Comparison of ENCODE assay signal across 23 mouse cellular contexts in genomic region chr15:32275020-32275419, GRCm38 (mm10). TPM values are rescaled to one million over a fixed set of nuclear protein-coding genes. Genes with fewer than 3 reads are reported as not detected.
DNase-seq lines count a peak whose midpoint lies in the region; ATAC-seq and TF ChIP-seq lines count a peak whose summit lies in the region.
"Had no signal": no experiment of that assay in that cellular context is flagged by ENCODE, and none has a peak within 500 bp of the region (broad histone marks: within the 10 kb centered on the region; RNA-seq: fewer than 3 reads in every experiment).

No protein-coding gene starts in this region.

- intact Hi-C loops in heart, postnatal 14 days (cut with DNase I): no loop called here

- H3K27me3 ChIP-seq in kidney, embryonic 14.5 days (ENCODE audit: control insufficient read depth, insufficient read depth, low read length): no peaks in the 10 kb centered on the region
- no peaks in the 10 kb centered on the region for H3K27me3 ChIP-seq in kidney, embryonic 16.5 days (ENCODE audit: insufficient read depth, low read length)
- H3K27me3 ChIP-seq: CH12.LX, Patski had no signal

- peaks cover 7% of the 10 kb centered on the region; the same call in 1 of the 2 replicates for H3K4me1 ChIP-seq in kidney, embryonic 14.5 days (ENCODE audit: control insufficient read depth, insufficient read depth, low read length)
- H3K4me1 ChIP-seq in kidney, embryonic 16.5 days (ENCODE audit: insufficient read depth, low read length): peaks cover 10% of the 10 kb centered on the region; the same call in 1 of the 2 replicates

- H3K9me3 ChIP-seq in kidney, embryonic 14.5 days (ENCODE audit: control insufficient read depth, low read length): no peaks in the 10 kb centered on the region
- no peaks in the 10 kb centered on the region for H3K9me3 ChIP-seq in kidney, embryonic 16.5 days (ENCODE audit: low read length)
- H3K9me3 ChIP-seq: G1E had no signal

- no peak overlapping the region for H3K4me3 ChIP-seq in kidney, embryonic 14.5 days (ENCODE audit: low read length)
- H3K4me3 ChIP-seq in kidney, embryonic 16.5 days (ENCODE audit: low read length): no peak overlapping the region
- H3K4me3 ChIP-seq in layer of hippocampus, adult 2 months: no peak overlapping the region

- H3K9ac ChIP-seq in kidney, embryonic 14.5 days (ENCODE audit: low read depth, low read length): no peak overlapping the region
- H3K9ac ChIP-seq in kidney, embryonic 16.5 days (replicated peaks; ENCODE audit: low read length): no peak overlapping the region

- no peak overlapping the region for H3K4me2 ChIP-seq in kidney, embryonic 14.5 days (replicated peaks; ENCODE audit: low read depth, low read length)
- no peak overlapping the region for H3K4me2 ChIP-seq in kidney, embryonic 16.5 days (replicated peaks; ENCODE audit: low read depth, low read length)

- H3K27ac ChIP-seq in kidney, embryonic 14.5 days (ENCODE audit: low read depth, low read length): no peak overlapping the region
- no peak overlapping the region for H3K27ac ChIP-seq in kidney, embryonic 16.5 days (ENCODE audit: low read length)
- H3K27ac ChIP-seq in layer of hippocampus, adult 2 months: peak overlapping the region; percentile 68

- H3K36me3 ChIP-seq in kidney, embryonic 14.5 days (ENCODE audit: control insufficient read depth, insufficient read depth, low read length): peaks cover 7% of the 10 kb centered on the region; the same call in 1 of the 2 replicates
- peaks cover 6% of the 10 kb centered on the region; the same call in 1 of the 2 replicates for H3K36me3 ChIP-seq in kidney, embryonic 16.5 days (ENCODE audit: insufficient read depth, low read length)
- H3K36me3 ChIP-seq: G1E had no signal

- peak; percentile 64; the same call in 1 of the 2 replicates for ATAC-seq in kidney, embryonic 14.5 days (ENCODE audit: low FRiP score, low TSS enrichment)
- peak; percentile 59; the same call in 1 of the 2 replicates for ATAC-seq in kidney, embryonic 16.5 days (ENCODE audit: low FRiP score, low TSS enrichment)
- ATAC-seq: activated CD4-positive, CD25-positive, alpha-beta regulatory T cell, adult 4 months; CD4-positive, CD25-positive, alpha-beta regulatory T cell, adult 4 months; Patski had no signal

- TF ChIP-seq CTCF in layer of hippocampus, adult 2 months (conservative IDR thresholded peaks at IDR 0.05): no peak

- 34% methylated on average over 5 of the region's 5 CpGs for WGBS in kidney, embryonic 14.5 days
- WGBS in kidney, embryonic 16.5 days: 30% methylated on average over 5 of the region's 5 CpGs

- DNase-seq in heart, adult 11 months: peak; percentile 36
- DNase-seq in heart, postnatal 14 days: no peak
- no peak for DNase-seq in kidney, postnatal 25 days
- DNase-seq in kidney, postnatal 14 days: no peak
- no peak for DNase-seq in layer of hippocampus, adult 2 months (ENCODE audit: low spot score in 2 of 2)
- no peak for DNase-seq in layer of hippocampus, adult 11-12 months (ENCODE audit: low spot score)
- DNase-seq: adrenal gland, adult 2 months; adrenal gland, adult 8-10 months; adrenal gland, postnatal 10 days; adrenal gland, postnatal 14 days; adrenal gland, postnatal 25 days; adrenal gland, postnatal 36 days; B cell, adult 2 months; cerebellum, adult 11 months; cerebellum, adult 11-12 months had no signal

RNA-seq across cellular contexts. Expression of gene Sema5a, which starts 30.4 kb away (rescaled TPM):
- total RNA-seq in heart, postnatal 14 days (2021): 10 to 100 TPM; 16.8 to 16.9 TPM
- 19.1 and 30.2 TPM in 2 replicates for polyA plus RNA-seq in kidney, embryonic 14.5 days (2014; fragmentation: Nextera tagmentation; extraction: Ambion mirVana)
- polyA plus RNA-seq in kidney, embryonic 16.5 days (2015; fragmentation: Nextera tagmentation; extraction: Ambion mirVana): 26.0 and 31.4 TPM in 2 replicates
- total RNA-seq in layer of hippocampus, adult 2 months (2021): 10 to 100 TPM; 90.1 to 98.1 TPM
- total RNA-seq: MEL had no signal
- polyA plus RNA-seq: activated CD4-positive, CD25-positive, alpha-beta regulatory T cell, adult 4 months; G1E had no signal

Comparison
In these comparisons a context has a peak if more than half of its experiments do, and no peak if none do; other contexts are left out.
1. RNA of gene Sema5a, which starts 30.4 kb away (total RNA-seq): 90.1 to 98.1 TPM in layer of hippocampus, adult 2 months; 16.8 to 16.9 TPM in heart, postnatal 14 days; every median in the first group is over 4 times any median in the second.